Mouse (Mus musculus): ENCODE data around the gene 1700001C19Rik. TPM values are rescaled to one million over a fixed set of nuclear protein-coding genes. Genes with fewer than 3 reads are reported as not detected.
A peak's percentile ranks its signal among the peaks of the same experiment; 100 is the strongest.

The 1700001C19Rik gene
- polyA plus RNA-seq, 1 experiment = 1.3 TPM

DNA sequence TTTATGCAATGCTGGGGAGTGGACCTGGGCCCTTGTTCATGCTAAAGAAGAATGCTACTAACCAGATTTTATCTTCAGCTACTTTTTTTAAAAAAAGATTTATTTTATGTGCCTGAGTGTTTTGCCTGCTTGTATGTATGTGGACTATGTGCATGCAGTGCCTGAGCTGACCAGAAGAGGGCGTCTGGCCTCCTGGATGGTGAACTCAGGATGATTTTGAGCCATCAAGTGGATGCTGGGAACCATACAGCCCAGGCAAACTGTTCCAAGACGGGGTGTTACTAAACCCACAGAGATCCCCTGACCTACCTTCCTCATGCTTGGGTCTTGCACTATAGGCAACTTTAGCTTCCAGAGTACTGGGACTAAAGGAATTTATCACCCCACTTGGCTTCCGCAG lies 38.5 kb upstream of the 1700001C19Rik start:
- no peaks in the 10 kb centered on the region for H3K27me3 ChIP-seq (ENCODE audit: control insufficient read depth, insufficient read depth, low read length, poor library complexity, severe bottlenecking)
- no peak overlapping the region for H3K4me3 ChIP-seq (ENCODE audit: low read depth, low read length)
- no peaks in the 10 kb centered on the region for H3K9me3 ChIP-seq (replicated peaks; ENCODE audit: control insufficient read depth, insufficient read depth, low read length, poor library complexity, severe bottlenecking)
- TF ChIP-seq POLR2A (IDR thresholded peaks at IDR 0.05; ENCODE audit: insufficient read depth, low read length) (no peak), EP300 (IDR thresholded peaks at IDR 0.05; ENCODE audit: insufficient read depth, low read depth, low read length) (no peak), CTCF (IDR thresholded peaks at IDR 0.05; ENCODE audit: low read depth, low read length) (peak; percentile 95)
- no peak overlapping the region for H3K27ac ChIP-seq (ENCODE audit: insufficient read depth, low read length)
- no peak overlapping the region for H3K9ac ChIP-seq (ENCODE audit: low read depth, poor library complexity, severe bottlenecking)
- no peaks in the 10 kb centered on the region for H3K36me3 ChIP-seq (ENCODE audit: control insufficient read depth, insufficient read depth, low read length, poor library complexity, severe bottlenecking)
- H3K4me1 ChIP-seq (ENCODE audit: control insufficient read depth, insufficient read depth, low read length) = peaks cover 9% of the 10 kb centered on the region

DNA sequence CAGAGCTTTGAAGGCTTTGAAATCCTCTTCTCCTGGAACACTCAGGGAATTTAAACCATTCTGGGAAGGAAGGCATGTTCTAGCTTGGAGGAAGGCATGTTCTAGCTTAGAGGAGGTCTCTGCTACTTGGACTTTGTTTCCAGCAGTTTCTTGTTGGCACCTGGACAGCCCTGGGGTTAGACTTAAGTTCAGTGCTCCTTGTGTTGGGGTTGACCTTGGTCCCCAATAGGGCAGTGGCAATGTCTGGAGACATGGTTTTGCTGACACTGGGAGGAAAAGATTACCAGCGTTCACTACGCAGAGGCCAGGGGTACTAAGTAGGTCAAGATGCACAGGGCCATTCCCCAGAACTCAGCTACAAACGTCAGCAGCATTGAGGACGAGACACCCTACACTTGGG lies 38.0 kb upstream of the 1700001C19Rik start:
- Histone ChIP-seq H3K36me3 (ENCODE audit: control insufficient read depth, insufficient read depth, low read length, poor library complexity, severe bottlenecking) (no peaks in the 10 kb centered on the region), H3K27me3 (ENCODE audit: control insufficient read depth, insufficient read depth, low read length, poor library complexity, severe bottlenecking) (no peaks in the 10 kb centered on the region), H3K4me3 (ENCODE audit: low read depth, low read length) (no peak overlapping the region), H3K27ac (ENCODE audit: insufficient read depth, low read length) (no peak overlapping the region), H3K9me3 (replicated peaks; ENCODE audit: control insufficient read depth, insufficient read depth, low read length, poor library complexity, severe bottlenecking) (no peaks in the 10 kb centered on the region), H3K9ac (ENCODE audit: low read depth, poor library complexity, severe bottlenecking) (no peak overlapping the region), H3K4me1 (ENCODE audit: control insufficient read depth, insufficient read depth, low read length) (peaks cover 9% of the 10 kb centered on the region)
- TF ChIP-seq POLR2A (IDR thresholded peaks at IDR 0.05; ENCODE audit: insufficient read depth, low read length) = no peak
- TF ChIP-seq CTCF (IDR thresholded peaks at IDR 0.05; ENCODE audit: low read depth, low read length) = no peak
- TF ChIP-seq EP300 (IDR thresholded peaks at IDR 0.05; ENCODE audit: insufficient read depth, low read depth, low read length) = no peak

DNA sequence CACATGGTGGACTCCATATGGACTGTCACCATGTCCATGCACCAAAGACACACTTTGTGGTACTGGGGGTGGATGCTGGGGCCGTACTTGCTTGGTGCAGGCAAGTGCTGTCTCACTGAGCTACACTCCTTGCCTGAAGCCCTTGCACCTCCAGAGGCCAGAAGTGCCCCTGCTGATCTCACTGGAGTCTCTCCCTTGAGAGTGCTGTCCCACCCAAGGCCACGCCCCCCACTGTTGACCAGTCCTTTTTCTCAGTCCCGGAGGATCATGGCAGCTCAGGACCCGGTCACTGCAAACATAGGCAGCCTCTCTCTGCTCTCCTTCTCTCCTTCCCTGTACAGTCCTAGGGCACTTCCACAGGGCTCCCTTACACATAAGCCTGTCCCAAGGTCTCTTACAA lies 37.1 kb upstream of the 1700001C19Rik start:
- no peaks in the 10 kb centered on the region for H3K36me3 ChIP-seq (ENCODE audit: control insufficient read depth, insufficient read depth, low read length, poor library complexity, severe bottlenecking)
- H3K4me3 ChIP-seq (ENCODE audit: low read depth, low read length) = no peak overlapping the region
- H3K9ac ChIP-seq (ENCODE audit: low read depth, poor library complexity, severe bottlenecking) = no peak overlapping the region
- no peaks in the 10 kb centered on the region for H3K9me3 ChIP-seq (replicated peaks; ENCODE audit: control insufficient read depth, insufficient read depth, low read length, poor library complexity, severe bottlenecking)
- no peak overlapping the region for H3K27ac ChIP-seq (ENCODE audit: insufficient read depth, low read length)
- peaks cover 9% of the 10 kb centered on the region for H3K4me1 ChIP-seq (ENCODE audit: control insufficient read depth, insufficient read depth, low read length)
- H3K27me3 ChIP-seq (ENCODE audit: control insufficient read depth, insufficient read depth, low read length, poor library complexity, severe bottlenecking) = no peaks in the 10 kb centered on the region
- TF ChIP-seq POLR2A (IDR thresholded peaks at IDR 0.05; ENCODE audit: insufficient read depth, low read length) (no peak), CTCF (IDR thresholded peaks at IDR 0.05; ENCODE audit: low read depth, low read length) (no peak), EP300 (IDR thresholded peaks at IDR 0.05; ENCODE audit: insufficient read depth, low read depth, low read length) (no peak)

DNA sequence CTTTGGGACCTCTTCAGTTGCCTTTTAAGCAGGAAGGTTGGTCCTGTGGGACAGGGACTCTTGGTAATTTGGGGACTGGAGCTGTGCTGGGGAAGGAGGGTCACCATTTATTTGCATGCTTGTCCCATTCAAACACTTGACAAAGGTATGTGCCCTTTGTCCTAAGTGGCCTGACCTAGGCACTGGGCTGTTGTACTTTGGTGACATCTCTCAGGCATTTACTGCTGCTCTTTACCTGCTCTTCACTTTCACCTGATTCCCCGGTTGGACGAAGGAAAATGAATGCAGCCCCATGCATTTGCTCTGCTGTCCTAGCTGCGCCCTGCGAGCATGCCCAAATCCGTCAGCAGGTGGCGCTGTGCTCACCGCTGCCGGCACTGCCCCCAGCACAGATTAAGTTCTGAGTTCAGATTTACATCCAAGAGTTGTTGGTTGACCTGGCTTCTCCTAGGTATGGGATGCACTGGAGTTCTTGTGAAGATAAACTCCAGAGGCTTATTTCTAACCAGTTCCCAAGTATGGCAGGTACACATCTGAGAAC lies 36.3 kb upstream of the 1700001C19Rik start:
- Histone ChIP-seq H3K9ac (ENCODE audit: low read depth, poor library complexity, severe bottlenecking) (no peak overlapping the region), H3K27me3 (ENCODE audit: control insufficient read depth, insufficient read depth, low read length, poor library complexity, severe bottlenecking) (no peaks in the 10 kb centered on the region), H3K36me3 (ENCODE audit: control insufficient read depth, insufficient read depth, low read length, poor library complexity, severe bottlenecking) (no peaks in the 10 kb centered on the region), H3K4me3 (ENCODE audit: low read depth, low read length) (no peak overlapping the region), H3K9me3 (replicated peaks; ENCODE audit: control insufficient read depth, insufficient read depth, low read length, poor library complexity, severe bottlenecking) (no peaks in the 10 kb centered on the region), H3K4me1 (ENCODE audit: control insufficient read depth, insufficient read depth, low read length) (peaks cover 9% of the 10 kb centered on the region), H3K27ac (ENCODE audit: insufficient read depth, low read length) (no peak overlapping the region)
- TF ChIP-seq EP300 (IDR thresholded peaks at IDR 0.05; ENCODE audit: insufficient read depth, low read depth, low read length) (no peak; the same call in 1 of the 2 replicates), CTCF (IDR thresholded peaks at IDR 0.05; ENCODE audit: low read depth, low read length) (peak; percentile 99), POLR2A (IDR thresholded peaks at IDR 0.05; ENCODE audit: insufficient read depth, low read length) (no peak)

DNA sequence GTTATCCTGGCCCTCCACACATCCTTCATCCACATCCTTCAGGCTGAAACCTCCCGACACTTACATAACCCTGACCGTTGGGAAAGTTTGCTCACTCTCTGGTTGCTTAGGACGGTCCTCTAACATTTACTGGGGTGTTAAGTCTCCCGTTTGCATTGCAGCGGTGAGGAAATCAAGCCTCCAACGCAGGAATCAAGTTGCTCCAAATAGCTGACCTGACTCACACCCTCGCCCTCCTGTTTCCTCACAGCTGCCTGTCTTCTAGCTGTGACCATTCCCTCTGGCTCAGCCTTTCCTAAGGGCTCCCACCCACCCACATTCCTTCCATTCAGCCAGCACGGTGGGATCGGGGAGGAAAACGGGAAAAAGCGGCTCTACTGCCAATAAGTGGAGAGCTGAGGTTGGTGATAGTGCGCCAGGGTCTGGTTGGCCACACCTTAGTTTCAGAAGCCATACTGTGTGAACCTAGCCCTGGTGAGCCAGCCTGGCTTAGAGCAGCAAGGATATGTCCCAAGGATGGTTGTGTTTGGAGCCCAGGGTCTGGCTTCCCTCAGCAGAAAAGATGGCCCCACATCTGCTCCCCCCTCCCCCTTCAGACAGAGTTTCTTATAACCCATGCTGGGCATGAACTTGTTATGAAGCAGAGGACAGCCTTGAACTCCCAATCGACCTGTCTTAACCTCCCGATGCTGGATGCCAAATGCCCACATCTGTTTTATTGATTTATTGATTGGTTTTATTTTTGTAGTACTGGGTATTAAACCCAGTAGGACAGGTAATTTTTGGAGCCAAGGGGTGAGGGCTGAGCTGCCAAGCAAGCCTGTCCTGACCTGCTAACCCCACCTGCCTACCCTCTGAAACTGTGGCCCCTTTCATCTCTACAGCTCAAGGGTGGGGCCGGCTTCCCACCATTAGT lies 35.5 kb upstream of the 1700001C19Rik start:
- H3K4me1 ChIP-seq (ENCODE audit: control insufficient read depth, insufficient read depth, low read length) = peaks cover 9% of the 10 kb centered on the region
- H3K9ac ChIP-seq (ENCODE audit: low read depth, poor library complexity, severe bottlenecking) = no peak overlapping the region
- TF ChIP-seq POLR2A (IDR thresholded peaks at IDR 0.05; ENCODE audit: insufficient read depth, low read length) (no peak), EP300 (IDR thresholded peaks at IDR 0.05; ENCODE audit: insufficient read depth, low read depth, low read length) (no peak), CTCF (IDR thresholded peaks at IDR 0.05; ENCODE audit: low read depth, low read length) (no peak)
- H3K27ac ChIP-seq (ENCODE audit: insufficient read depth, low read length) = peak overlapping the region; percentile 36; the same call in 1 of the 2 replicates
- no peaks in the 10 kb centered on the region for H3K27me3 ChIP-seq (ENCODE audit: control insufficient read depth, insufficient read depth, low read length, poor library complexity, severe bottlenecking)
- H3K4me3 ChIP-seq (ENCODE audit: low read depth, low read length) = no peak overlapping the region
- no peaks in the 10 kb centered on the region for H3K9me3 ChIP-seq (replicated peaks; ENCODE audit: control insufficient read depth, insufficient read depth, low read length, poor library complexity, severe bottlenecking)
- no peaks in the 10 kb centered on the region for H3K36me3 ChIP-seq (ENCODE audit: control insufficient read depth, insufficient read depth, low read length, poor library complexity, severe bottlenecking)

- H3K9ac ChIP-seq (ENCODE audit: low read depth, poor library complexity, severe bottlenecking) = no peak overlapping the region
- H3K9me3 ChIP-seq (replicated peaks; ENCODE audit: control insufficient read depth, insufficient read depth, low read length, poor library complexity, severe bottlenecking) = no peaks in the 10 kb centered on the region
- no peaks in the 10 kb centered on the region for H3K36me3 ChIP-seq (ENCODE audit: control insufficient read depth, insufficient read depth, low read length, poor library complexity, severe bottlenecking)
- peaks cover 9% of the 10 kb centered on the region for H3K4me1 ChIP-seq (ENCODE audit: control insufficient read depth, insufficient read depth, low read length)
- no peak overlapping the region for H3K27ac ChIP-seq (ENCODE audit: insufficient read depth, low read length)
- no peak overlapping the region for H3K4me3 ChIP-seq (ENCODE audit: low read depth, low read length)
- TF ChIP-seq POLR2A (IDR thresholded peaks at IDR 0.05; ENCODE audit: insufficient read depth, low read length) = no peak
- no peak for TF ChIP-seq CTCF (IDR thresholded peaks at IDR 0.05; ENCODE audit: low read depth, low read length)
- no peak for TF ChIP-seq EP300 (IDR thresholded peaks at IDR 0.05; ENCODE audit: insufficient read depth, low read depth, low read length)
- H3K27me3 ChIP-seq (ENCODE audit: control insufficient read depth, insufficient read depth, low read length, poor library complexity, severe bottlenecking) = no peaks in the 10 kb centered on the region
These were observed 33.5 kb upstream of the 1700001C19Rik start for GRCm38 (mm10) chr17:47470686-47471085.
